Mouse (Mus musculus) NIH3T3 (cell line): ENCODE measurements at regions not wholly inside any gene's neighbourhood (a gene's known extent, or its start where the extent isn't known, plus 50 kb on each side); places are given as distances from the start of the nearest gene placed in this dataset.

Experiments used
- DNase-seq: peaks from one replicate; pipeline ENCODE4 v3.0.0-alpha.2; 2012; ENCODE audit warnings: low read depth

DNA sequence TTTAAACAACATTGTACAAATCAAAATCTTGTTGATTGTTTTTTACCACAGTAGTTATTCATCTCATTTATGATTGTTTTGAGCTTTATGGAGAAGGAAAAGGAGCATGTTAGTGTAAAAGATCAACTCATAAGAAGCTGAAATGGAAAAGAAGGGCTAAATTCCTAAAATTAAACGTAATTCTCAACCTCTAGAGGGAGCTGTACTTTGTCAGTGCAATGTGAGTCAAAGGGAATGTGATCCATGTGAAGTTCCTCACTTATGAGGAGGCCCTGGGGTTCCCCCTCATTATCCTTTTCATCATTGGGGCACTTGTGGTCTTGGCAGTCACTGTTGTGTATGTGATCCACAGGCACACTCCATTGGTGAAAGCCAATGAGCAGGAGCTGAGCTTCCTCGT, 54.0 kb upstream of the Vmn2r7 start:
- DNase-seq = peak; percentile 24

DNA sequence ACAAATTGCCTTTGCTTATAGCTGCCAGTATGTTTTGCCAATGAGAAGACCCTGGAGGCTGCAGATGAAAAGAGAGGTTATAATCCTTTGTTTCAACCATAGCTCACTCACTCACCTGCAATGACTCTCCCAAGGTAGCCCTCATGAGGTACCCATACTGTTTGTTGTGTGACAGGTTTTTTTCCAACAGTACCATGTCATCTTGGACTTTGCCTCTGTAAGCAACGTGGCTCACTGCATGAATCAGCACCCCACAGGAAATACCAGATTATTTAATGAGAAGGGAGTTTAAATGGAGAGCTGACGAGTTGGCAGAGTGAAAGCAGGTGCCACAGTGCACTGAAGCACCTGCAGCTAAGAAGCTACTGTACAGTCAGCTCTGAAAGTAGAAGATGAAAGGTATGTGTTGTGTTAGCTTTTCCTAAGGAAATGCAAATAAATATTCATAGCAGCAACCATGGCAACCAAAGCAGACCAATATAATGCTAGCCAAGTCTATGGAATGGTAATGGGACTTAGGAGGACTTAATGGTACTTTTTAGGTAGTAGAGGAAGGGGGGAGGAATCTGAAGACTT, 56.8 kb upstream of the Vmn2r7 start:
- no peak for DNase-seq

DNA sequence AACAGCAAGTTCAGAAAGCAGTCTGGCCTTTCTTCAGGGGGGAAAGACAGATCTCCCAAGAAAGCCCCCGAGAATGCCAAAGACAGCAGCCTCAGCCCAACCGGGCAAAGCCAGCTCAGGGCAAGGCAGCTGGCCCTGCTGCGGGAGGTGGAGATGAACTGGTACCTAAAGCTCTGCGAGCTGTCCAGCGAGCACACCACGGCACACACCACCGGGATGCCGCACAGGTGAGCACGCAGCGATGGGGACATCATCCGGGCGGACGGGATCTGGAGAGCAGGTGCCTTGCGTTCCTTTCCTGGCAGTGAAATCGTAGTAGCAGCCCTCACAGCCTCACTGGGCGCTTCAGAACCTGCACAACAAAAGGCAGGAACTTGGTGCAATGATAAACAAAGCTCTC, 104.7 kb upstream of the Vmn2r7 start:
- DNase-seq = no peak

DNA sequence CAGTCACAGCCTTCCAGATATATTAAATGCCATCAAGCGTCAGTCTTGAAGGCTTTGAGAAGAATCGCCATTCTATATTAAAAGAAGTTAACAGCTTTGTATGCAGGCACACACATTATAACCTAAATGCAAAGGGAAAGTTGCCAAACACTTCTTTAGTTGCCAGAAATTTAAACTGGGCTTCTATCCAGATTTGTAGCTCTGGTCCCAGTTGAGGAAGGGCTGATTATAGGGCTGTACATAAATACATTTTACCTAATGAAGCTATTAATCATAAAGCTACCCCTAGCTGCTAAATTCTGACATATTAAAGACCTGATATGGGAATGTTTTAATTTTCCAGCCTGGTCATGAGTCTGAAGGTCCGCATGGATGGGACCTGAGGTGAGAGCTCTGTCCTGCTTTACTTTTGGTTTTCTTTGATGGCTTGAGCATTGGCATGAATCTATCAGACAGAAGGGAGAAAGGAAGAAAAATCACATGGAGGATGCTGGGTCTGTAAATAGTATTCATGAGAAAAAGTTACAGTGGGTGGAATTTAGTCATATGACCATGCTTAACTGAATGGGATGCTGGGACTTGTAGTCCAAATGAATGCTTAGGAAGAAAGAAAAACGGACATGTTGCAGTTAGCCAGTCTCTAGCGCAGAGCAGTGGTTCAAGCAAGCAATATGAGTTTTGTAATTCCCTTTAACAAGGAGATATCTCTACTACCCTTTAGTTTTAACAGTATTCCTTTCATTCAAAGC, 120.3 kb upstream of the Vmn2r7 start:
- peak; percentile 38 for DNase-seq

DNA sequence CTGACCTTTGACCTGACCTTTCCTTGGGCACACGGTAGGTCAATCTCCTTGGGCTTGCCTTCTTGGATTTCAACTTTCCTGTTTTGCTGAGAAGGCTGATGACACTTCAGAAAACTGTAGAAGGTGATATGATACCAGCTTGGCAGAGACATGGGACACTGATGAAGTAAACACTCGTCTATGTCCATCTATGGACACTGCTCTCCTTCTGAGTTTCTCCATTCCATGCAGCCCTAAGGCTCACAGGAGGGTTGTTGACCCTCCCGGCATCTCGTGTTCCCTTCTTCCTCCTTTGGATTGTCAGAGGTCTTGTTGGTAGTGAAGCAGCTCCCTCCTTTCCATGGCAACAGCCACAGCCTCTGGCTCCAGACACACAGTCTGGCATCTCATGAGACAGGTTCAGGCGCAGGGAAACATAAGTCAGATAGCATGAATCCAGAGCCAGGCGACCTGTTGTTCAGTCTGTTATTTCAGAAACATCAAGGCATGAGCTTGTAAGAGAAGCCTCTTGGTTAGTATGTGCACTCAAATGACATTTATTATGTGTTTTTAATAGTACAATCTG, 120.9 kb upstream of the Vmn2r7 start:
- DNase-seq = no peak

DNA sequence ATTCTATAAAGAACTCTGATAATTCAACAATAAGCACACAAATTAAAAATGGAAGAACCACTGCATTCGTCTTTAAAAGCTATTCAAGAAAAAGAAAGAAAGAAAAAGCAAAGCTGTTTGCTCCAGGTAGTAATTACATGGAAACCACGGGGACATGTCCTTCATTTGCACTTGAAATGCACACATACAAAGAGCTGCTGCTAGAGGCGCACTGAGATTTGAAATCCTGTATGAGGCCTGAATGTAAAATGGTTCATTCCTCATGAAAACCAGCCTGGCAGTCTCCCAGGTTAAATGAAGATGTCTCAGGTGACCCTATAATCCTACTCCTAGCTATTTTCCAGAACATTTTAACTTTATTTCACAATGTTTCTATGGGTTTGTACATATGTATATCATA, 123.7 kb upstream of the Vmn2r7 start:
- no peak for DNase-seq

DNA sequence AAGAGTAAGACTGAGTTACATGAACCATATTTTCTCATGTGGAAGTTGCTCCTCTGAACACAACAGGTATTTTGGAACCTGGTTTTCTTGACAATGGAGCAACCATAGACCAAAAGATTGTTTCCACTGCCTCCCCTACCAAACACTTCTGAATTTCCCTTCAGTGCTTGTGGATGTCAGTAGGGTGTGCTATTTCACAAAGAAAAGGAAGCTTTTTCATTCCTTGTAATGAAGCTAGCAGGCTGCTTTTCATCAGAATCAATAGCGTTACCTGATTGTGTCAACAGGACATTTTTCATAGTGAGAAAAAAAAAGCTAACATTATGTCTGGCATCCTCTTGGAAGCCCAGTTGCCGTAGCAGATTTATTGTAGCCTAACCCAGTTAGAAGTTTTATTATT, 124.8 kb upstream of the Kcnab1 start:
- DNase-seq = peak; percentile 53

DNA sequence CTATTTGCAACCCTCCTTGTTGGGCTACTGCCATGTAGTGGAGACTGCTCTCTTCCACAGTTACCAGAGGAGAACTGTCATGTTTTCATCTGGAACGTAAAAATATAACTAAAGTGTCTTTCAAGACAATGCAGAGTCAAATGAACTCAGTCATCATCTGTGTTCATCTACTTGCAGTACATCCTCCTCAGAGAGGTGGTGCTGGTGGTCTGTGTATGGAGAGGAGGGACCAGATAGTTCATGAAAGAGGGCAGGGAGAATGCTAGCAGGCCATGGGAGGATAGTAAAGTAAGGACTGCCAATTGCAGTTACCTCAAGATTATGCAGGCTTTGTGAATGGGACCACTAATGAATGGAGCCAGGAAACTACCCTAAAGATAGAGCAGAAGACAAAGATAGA, 121.5 kb upstream of the Kcnab1 start:
- DNase-seq = peak; percentile 51

DNA sequence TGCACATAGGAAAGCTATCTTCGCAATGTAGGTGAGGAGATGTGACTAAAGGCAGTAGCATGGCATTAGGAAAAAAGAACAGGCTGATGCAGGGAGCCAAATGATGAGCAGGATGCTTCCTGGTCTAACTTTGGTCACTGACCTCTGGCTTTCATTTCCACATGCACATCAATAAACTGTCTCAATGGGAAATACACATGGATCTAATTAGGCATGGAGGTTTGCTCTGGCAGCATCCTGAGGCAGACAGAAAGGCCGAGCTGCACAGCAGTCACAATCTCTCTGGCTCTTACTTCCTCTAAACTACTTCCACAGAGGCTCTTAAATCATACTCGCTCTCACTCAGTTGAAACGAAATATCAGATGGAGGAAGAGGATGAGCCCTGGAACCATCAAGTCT, 112.7 kb upstream of the Kcnab1 start:
- DNase-seq = peak; percentile 13

DNA sequence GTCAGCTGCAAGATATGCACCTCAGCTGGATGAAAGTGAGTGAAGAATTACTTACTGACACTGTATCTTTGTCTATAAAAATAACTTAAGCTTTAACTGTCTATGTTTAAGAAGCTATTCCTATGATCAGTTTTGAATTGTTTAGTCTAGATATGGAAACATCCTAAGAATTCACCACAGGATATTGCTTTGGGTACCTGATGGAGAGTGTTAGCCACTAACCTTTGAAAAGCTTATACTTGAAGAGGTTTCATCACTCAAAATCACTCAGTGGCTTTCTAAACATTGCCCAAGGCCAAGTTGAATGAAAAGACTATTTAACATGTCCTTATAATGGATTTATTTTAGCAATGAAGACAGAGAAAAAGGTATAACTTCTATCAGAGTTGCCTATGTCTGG, 111.6 kb upstream of the Kcnab1 start:
- DNase-seq = no peak

DNA sequence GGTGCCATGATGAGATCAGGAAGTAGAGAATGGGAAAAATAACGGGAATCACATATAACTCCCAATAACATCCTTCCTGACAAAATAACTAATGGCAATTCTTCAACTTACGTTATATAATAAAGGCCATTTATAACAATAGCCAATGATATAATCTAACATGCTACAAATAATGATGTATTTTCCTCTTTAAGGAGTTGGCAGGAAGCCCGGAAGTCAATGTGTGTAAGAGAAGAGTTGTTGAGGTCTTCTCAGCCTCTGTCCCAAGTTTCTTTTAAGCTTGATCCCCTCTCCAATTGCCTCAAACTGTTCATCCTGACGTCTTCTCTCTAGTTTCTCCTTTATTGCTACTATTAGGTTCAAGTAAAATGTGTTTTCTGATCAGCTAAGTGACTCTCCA, 108.1 kb upstream of the Kcnab1 start:
- peak; percentile 56 for DNase-seq

DNA sequence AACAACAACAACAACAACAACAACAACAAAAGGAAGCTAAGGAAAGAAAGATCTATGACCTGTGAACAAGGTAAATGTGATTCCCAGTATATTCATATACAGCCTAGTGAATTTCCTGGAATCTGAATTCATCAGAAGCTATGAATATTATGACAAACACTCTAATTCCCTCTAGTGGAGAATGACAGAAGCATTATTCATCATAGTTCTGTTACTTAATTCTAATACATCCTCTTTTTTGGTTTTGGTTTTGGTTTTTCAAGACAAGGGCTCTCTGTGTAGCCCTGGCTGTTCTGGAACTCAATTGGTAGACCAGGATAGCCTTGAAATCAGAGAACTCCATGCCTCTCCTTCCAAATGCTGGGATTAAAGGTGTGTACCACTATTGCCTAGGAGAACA, 106.6 kb upstream of the Kcnab1 start:
- no peak for DNase-seq

DNA sequence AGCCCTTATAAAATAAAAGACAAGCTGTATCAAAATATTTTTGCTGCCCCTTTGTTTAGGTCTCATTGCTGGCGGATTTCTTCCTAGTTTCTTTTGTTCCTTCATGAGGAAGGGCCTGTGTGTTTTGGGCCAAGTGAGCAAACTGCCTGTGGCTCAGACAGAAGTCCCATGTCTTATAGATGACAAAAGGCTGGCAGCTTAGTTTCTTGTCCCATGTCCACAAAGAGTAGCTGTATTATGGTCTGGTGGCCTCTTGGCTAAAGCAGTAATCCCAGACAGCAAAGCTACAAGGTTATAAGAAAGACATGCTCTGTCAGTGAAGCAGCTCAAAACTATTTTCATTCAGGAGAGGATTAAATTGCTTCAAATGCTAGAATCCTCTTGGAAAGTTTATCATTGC, 103.1 kb upstream of the Kcnab1 start:
- DNase-seq = no peak

DNA sequence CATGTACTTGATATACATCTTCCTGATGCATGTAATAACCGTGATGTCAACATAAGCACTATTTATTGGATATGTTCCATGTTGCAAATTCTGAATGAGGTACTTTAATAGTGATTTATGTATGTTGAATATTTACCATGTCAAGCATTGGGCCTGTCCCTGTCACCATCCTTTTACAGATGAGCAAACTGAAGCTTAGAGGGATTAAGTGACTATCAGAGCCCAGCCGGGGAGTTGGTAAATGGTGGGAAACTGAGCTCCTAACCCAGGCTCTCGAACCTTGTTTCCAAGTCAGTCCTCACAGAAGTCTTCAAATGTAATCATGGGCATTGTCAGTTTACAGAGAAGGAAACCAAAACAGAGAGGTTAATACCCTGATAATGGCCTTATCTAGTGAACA, 102.6 kb upstream of the Kcnab1 start:
- DNase-seq = no peak

DNA sequence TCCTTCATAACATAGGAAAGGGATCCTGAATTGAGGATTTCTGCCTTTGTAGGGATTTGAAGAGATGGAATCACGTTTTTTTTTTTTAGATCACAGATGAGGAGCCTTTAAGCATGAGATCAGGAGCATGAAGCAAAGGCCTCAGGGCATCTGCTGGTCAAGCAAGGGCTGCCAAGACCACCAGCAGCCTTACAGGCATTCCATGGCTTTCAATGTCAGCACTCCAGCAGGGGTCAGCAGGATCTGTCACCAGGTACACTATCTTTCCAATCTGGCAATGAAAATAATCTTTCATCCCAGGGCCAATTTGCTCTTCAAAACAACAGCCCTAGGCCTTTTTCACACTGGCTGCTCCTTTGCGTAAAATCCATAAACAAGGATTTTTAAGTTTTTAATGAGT, 85.3 kb upstream of the Kcnab1 start:
- DNase-seq = peak; percentile 4

DNA sequence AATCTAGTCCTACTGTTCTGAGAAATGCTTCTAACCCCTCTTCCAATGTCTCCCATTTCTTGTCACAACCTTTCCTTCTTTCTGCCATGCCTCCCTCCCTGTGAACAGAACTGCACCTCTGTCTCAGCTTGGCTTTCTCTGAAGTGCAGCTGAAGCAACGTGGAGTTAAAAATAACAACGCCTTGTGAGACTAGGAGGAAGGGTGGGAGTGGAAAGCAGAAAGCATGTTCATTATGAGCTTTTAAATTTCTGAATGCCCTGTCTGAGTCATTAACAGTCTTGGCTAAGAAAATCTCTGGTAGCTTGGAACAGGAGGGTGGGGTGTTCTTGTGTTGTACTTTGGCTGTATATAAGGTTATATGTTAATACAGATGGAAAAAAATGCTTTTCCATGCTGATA, 71.6 kb upstream of the Kcnab1 start:
- no peak for DNase-seq

DNA sequence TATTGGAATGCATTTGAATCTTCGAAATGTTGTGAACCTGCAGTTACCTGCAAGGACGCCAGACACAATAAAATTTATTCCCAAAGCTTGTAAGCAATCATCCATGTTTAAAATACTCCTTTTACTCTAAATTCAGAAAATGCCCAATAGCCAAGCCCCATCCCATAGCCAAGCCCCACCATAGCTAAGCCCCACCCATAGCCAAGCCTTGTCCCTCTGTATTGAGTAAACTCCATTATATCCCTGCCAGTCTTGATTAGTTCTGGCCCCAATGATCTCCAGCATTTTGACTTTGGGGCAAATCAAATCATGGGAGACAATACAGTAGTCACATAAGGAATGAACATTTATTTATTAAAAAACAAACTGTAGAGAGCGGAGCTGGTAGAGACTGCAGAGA, 61.3 kb upstream of the Kcnab1 start:
- no peak for DNase-seq

DNA sequence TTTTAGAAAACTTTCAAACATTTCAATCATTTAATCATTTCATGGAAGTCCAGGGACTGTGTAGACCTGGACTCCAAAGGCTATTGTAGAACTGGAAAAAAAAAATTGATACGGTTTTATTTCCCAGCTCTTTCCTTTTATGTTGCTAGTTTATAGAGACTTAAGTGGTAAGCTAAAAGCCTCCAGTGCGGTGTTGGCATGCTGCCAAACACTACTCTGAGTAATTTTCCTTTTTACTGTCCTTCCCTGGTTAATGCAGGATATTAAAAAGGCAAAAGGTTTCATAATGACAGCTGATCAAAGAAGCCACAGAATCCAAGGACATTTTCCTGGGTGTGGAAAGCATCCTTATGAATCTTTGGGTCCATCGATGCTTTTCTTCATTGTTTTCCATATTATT, 53.8 kb upstream of the Kcnab1 start:
- DNase-seq = peak; percentile 57
